Mouse (Mus musculus) cerebellum, adult 11-12 months (tissue): Measurements from ENCODE around the gene Kiss1.

Source experiments
- DNase-seq: peaks from one replicate; pipeline ENCODE4 v3.0.0; 2022

The Kiss1 gene

GRCm38 (mm10) chr1:133363276-133364021, 41.8 kb downstream of the Kiss1 start, which contains the start of gene Etnk2:
Gene Etnk2 (plus strand): TSS chr1:133363572.
- peak; percentile 30 for DNase-seq

- DNase-seq: no peak
Measured at GRCm38 (mm10) chr1:133364022-133364630, 42.5 kb downstream of the Kiss1 start.

GRCm38 (mm10) chr1:133364890-133365289, 43.2 kb downstream of the Kiss1 start:
- no peak for DNase-seq

GRCm38 (mm10) chr1:133366951-133367605, 45.4 kb downstream of the Kiss1 start:
- DNase-seq: no peak

GRCm38 (mm10) chr1:133367606-133368488, 46.2 kb downstream of the Kiss1 start:
- DNase-seq: no peak

GRCm38 (mm10) chr1:133368644-133369043, 47.0 kb downstream of the Kiss1 start:
- no peak for DNase-seq

GRCm38 (mm10) chr1:133370352-133370751, 48.7 kb downstream of the Kiss1 start:
- DNase-seq: no peak

- DNase-seq: no peak
Measured at GRCm38 (mm10) chr1:133371431-133371830, 49.8 kb downstream of the Kiss1 start.

- DNase-seq: no peak
Measured at GRCm38 (mm10) chr1:133372113-133372512, 50.4 kb downstream of the Kiss1 start.

- no peak for DNase-seq
Measured at GRCm38 (mm10) chr1:133375696-133376346, 54.1 kb downstream of the Kiss1 start.

GRCm38 (mm10) chr1:133377547-133377946, 55.9 kb downstream of the Kiss1 start:
- DNase-seq: no peak
